Mouse (Mus musculus) lung, adult 2 months (tissue): ENCODE measurements around the gene Ppp1r12b.
"Not testable (repeated sequence)": the region's sequence is repeated elsewhere in the genome, so short reads cannot be mapped to it uniquely, and the experiment has no call there.

Experiments
- CTCF ChIP-seq: fragments of 200-500 bp; IDR thresholded peaks from 2 replicates; pipeline ENCODE4 v1.5.1; 2011; ENCODE audit warnings: mild to moderate bottlenecking, low read length, control low read depth; ENCODE audit not compliant: insufficient read depth
- POLR2A ChIP-seq: fragments of 200-500 bp; IDR thresholded peaks from 2 replicates; pipeline ENCODE4 v1.6.1; 2011; ENCODE audit warnings: low read depth, mild to moderate bottlenecking, control low read depth, low read length, borderline replicate concordance; ENCODE audit errors: extremely low read depth

DNA sequence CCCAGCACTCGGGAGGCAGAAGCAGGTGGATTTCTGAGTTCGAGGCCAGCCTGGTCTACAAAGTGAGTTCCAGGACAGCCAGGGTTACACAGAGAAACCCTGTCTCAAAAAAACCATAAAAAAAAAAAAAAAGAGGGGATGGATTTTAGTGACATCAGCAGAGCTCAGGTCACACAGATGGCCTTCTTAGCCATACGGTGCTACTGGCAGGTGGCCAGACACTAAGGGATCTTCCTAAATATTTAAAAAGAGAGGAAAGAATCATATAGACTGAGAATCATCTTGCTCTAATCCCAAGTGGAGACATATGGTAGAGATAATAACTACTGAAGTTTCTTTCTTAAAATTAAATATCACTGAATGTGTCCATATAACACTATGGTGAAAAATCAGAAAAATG is 124.9 kb downstream of the Ppp1r12b start:
- not testable (repeated sequence) for TF ChIP-seq POLR2A, CTCF
